Comparison of ENCODE assay signal across 25 mouse cellular contexts in genomic region chr7:106251844-106252517, GRCm38 (mm10). TPM values are rescaled to one million over a fixed set of nuclear protein-coding genes. Genes with fewer than 3 reads are reported as not detected.
DNase-seq lines count a peak whose midpoint lies in the region; ATAC-seq and TF ChIP-seq lines count a peak whose summit lies in the region.
"Had no signal": no experiment of that assay in that cellular context is flagged by ENCODE, and none has a peak within 500 bp of the region (broad histone marks: within the 10 kb centered on the region; RNA-seq: fewer than 3 reads in every experiment).

No protein-coding gene starts in this region.

- H3K4me1 ChIP-seq in forebrain, embryonic 11.5 days (replicated peaks; ENCODE audit: control insufficient read depth, insufficient read depth, low read length): no peaks in the 10 kb centered on the region
- no peaks in the 10 kb centered on the region for H3K4me1 ChIP-seq in forebrain, embryonic 16.5 days (replicated peaks; ENCODE audit: control insufficient read depth, insufficient read depth, low read length)
- H3K4me1 ChIP-seq in limb, embryonic 11.5 days (ENCODE audit: control insufficient read depth, insufficient read depth, low read length): no peaks in the 10 kb centered on the region
- no peaks in the 10 kb centered on the region for H3K4me1 ChIP-seq in limb, embryonic 10.5 days
- no peaks in the 10 kb centered on the region for H3K4me1 ChIP-seq in midbrain, postnatal 0 days (ENCODE audit: insufficient read depth, low read length)
- H3K4me1 ChIP-seq in midbrain, embryonic 15.5 days: no peaks in the 10 kb centered on the region
- H3K4me1 ChIP-seq: limb, embryonic 15.5 days; neural tube, embryonic 13.5 days had no signal

- H3K9ac ChIP-seq in forebrain, embryonic 11.5 days (ENCODE audit: low read length): no peak overlapping the region
- no peak overlapping the region for H3K9ac ChIP-seq in forebrain, embryonic 16.5 days (replicated peaks; ENCODE audit: low read depth, low read length)
- H3K9ac ChIP-seq in limb, embryonic 11.5 days (ENCODE audit: low read length): no peak overlapping the region
- no peak overlapping the region for H3K9ac ChIP-seq in midbrain, postnatal 0 days (replicated peaks; ENCODE audit: low read length, poor library complexity, severe bottlenecking)
- no peak overlapping the region for H3K9ac ChIP-seq in midbrain, embryonic 15.5 days
- H3K9ac ChIP-seq: limb, embryonic 15.5 days; neural tube, embryonic 13.5 days had no signal

- 87% methylated on average over 2 of the region's 2 CpGs for WGBS in forebrain, embryonic 11.5 days
- WGBS in forebrain, embryonic 16.5 days: 81% methylated on average over 2 of the region's 2 CpGs
- 90% methylated on average over 2 of the region's 2 CpGs for WGBS in limb, embryonic 11.5 days
- WGBS in limb, embryonic 10.5 days: 87% methylated on average over 2 of the region's 2 CpGs
- WGBS in midbrain, postnatal 0 days: 84% methylated on average over 2 of the region's 2 CpGs
- WGBS in midbrain, embryonic 15.5 days: 79% methylated on average over 2 of the region's 2 CpGs

- peak; percentile 56; the same call in 1 of the 2 replicates for ATAC-seq in forebrain, embryonic 11.5 days (replicated peaks; ENCODE audit: low FRiP score)
- no peak for ATAC-seq in forebrain, embryonic 16.5 days
- peak; percentile 55 for ATAC-seq in limb, embryonic 11.5 days (ENCODE audit: insufficient number of reproducible peaks, low FRiP score, low TSS enrichment, low read depth)
- ATAC-seq in midbrain, postnatal 0 days (ENCODE audit: low FRiP score): 0 out of 2 replicates have a peak, but pooled peaks have one; percentile 47
- ATAC-seq in midbrain, embryonic 15.5 days (replicated peaks): no peak
- peak; percentile 66 for ATAC-seq in megakaryocyte, adult 5-6 weeks (ENCODE audit: poor library complexity, severe bottlenecking)
- ATAC-seq: forebrain, embryonic 14.5 days; intestine, postnatal 0 days had no signal

- DNase-seq in forebrain, embryonic 11.5 days (ENCODE audit: low spot score): no peak
- DNase-seq in limb, embryonic 11.5 days (ENCODE audit: low spot score): no peak
- no peak for DNase-seq in limb, embryonic 10.5 days (ENCODE audit: low spot score)
- DNase-seq in midbrain, postnatal 0 days (ENCODE audit: low spot score): no peak
- no peak for DNase-seq in embryo, embryonic 10.5 days (ENCODE audit: low spot score)
- DNase-seq: adrenal gland, postnatal 10 days; cerebellum, adult 18-20 months; cerebellum, postnatal 14 days; embryo, embryonic 11 days; gastrocnemius, postnatal 14 days; heart, adult 2 months; heart, postnatal 4 days; kidney, postnatal 4 days; lung, adult 18-20 months; lung, postnatal 10 days; right cerebral cortex, postnatal 4 days; thymus, adult 18-20 months; thymus, postnatal 4 days had no signal

- no peak overlapping the region for H3K4me2 ChIP-seq in forebrain, embryonic 11.5 days (ENCODE audit: low read depth, low read length, severe bottlenecking)
- H3K4me2 ChIP-seq in forebrain, embryonic 16.5 days (ENCODE audit: low read length): no peak overlapping the region
- no peak overlapping the region for H3K4me2 ChIP-seq in limb, embryonic 11.5 days (ENCODE audit: low read depth, severe bottlenecking)
- no peak overlapping the region for H3K4me2 ChIP-seq in midbrain, postnatal 0 days (ENCODE audit: low read depth, low read length, poor library complexity, severe bottlenecking)
- no peak overlapping the region for H3K4me2 ChIP-seq in midbrain, embryonic 15.5 days
- H3K4me2 ChIP-seq: limb, embryonic 15.5 days; neural tube, embryonic 13.5 days had no signal

- no peak for TF ChIP-seq CTCF in midbrain, postnatal 0 days (IDR thresholded peaks at IDR 0.05)

- H3K27ac ChIP-seq in forebrain, embryonic 11.5 days (ENCODE audit: low read depth, low read length): no peak overlapping the region
- no peak overlapping the region for H3K27ac ChIP-seq in forebrain, embryonic 16.5 days (ENCODE audit: low read length)
- no peak overlapping the region for H3K27ac ChIP-seq in limb, embryonic 11.5 days (replicated peaks; ENCODE audit: low read depth, low read length)
- H3K27ac ChIP-seq in limb, embryonic 10.5 days: no peak overlapping the region
- H3K27ac ChIP-seq in midbrain, postnatal 0 days (ENCODE audit: low read depth, low read length): no peak overlapping the region
- no peak overlapping the region for H3K27ac ChIP-seq in midbrain, embryonic 15.5 days
- H3K27ac ChIP-seq: heart, adult 2 months; limb, embryonic 15.5 days; neural tube, embryonic 13.5 days had no signal

- H3K27me3 ChIP-seq in forebrain, embryonic 11.5 days (ENCODE audit: control insufficient read depth, insufficient read depth, low read length): no peaks in the 10 kb centered on the region
- H3K27me3 ChIP-seq in forebrain, embryonic 16.5 days (replicated peaks; ENCODE audit: control insufficient read depth, insufficient read depth, low read length): no peaks in the 10 kb centered on the region
- no peaks in the 10 kb centered on the region for H3K27me3 ChIP-seq in limb, embryonic 11.5 days (ENCODE audit: control insufficient read depth, insufficient read depth, low read length)
- H3K27me3 ChIP-seq in limb, embryonic 10.5 days (ENCODE audit: low read depth, poor library complexity, severe bottlenecking): no peaks in the 10 kb centered on the region
- H3K27me3 ChIP-seq in midbrain, postnatal 0 days (ENCODE audit: insufficient read depth, low read length): no peaks in the 10 kb centered on the region
- no peaks in the 10 kb centered on the region for H3K27me3 ChIP-seq in midbrain, embryonic 15.5 days (replicated peaks)
- H3K27me3 ChIP-seq: limb, embryonic 15.5 days; neural tube, embryonic 13.5 days had no signal

- no peaks in the 10 kb centered on the region for H3K36me3 ChIP-seq in forebrain, embryonic 11.5 days (ENCODE audit: control insufficient read depth, insufficient read depth, low read length)
- no peaks in the 10 kb centered on the region for H3K36me3 ChIP-seq in forebrain, embryonic 16.5 days (ENCODE audit: control insufficient read depth, insufficient read depth)
- H3K36me3 ChIP-seq in limb, embryonic 11.5 days (ENCODE audit: control insufficient read depth, insufficient read depth, low read length): no peaks in the 10 kb centered on the region
- H3K36me3 ChIP-seq in limb, embryonic 10.5 days: no peaks in the 10 kb centered on the region
- H3K36me3 ChIP-seq in midbrain, postnatal 0 days (ENCODE audit: insufficient read depth, low read length): no peaks in the 10 kb centered on the region
- no peaks in the 10 kb centered on the region for H3K36me3 ChIP-seq in midbrain, embryonic 15.5 days (replicated peaks)
- H3K36me3 ChIP-seq: limb, embryonic 15.5 days; neural tube, embryonic 13.5 days had no signal

- no peak overlapping the region for H3K4me3 ChIP-seq in forebrain, embryonic 11.5 days (ENCODE audit: low read depth, low read length)
- no peak overlapping the region for H3K4me3 ChIP-seq in forebrain, embryonic 16.5 days (replicated peaks; ENCODE audit: low read length)
- H3K4me3 ChIP-seq in limb, embryonic 11.5 days (ENCODE audit: low read depth, low read length): no peak overlapping the region
- no peak overlapping the region for H3K4me3 ChIP-seq in limb, embryonic 10.5 days
- H3K4me3 ChIP-seq in midbrain, postnatal 0 days (ENCODE audit: low read depth, low read length): no peak overlapping the region
- H3K4me3 ChIP-seq in midbrain, embryonic 15.5 days: no peak overlapping the region
- H3K4me3 ChIP-seq: heart, adult 2 months; limb, embryonic 15.5 days; neural tube, embryonic 13.5 days had no signal

- no peaks in the 10 kb centered on the region; the same call in 1 of the 2 replicates for H3K9me3 ChIP-seq in forebrain, embryonic 11.5 days (ENCODE audit: control insufficient read depth, low read length)
- H3K9me3 ChIP-seq in forebrain, embryonic 16.5 days (ENCODE audit: control insufficient read depth, low read length): 0 out of 2 replicates have a peak, but pooled peaks cover 4% of the 10 kb centered on the region
- 0 out of 2 replicates have a peak, but pooled peaks cover 3% of the 10 kb centered on the region for H3K9me3 ChIP-seq in limb, embryonic 11.5 days (ENCODE audit: control insufficient read depth, low read length)
- H3K9me3 ChIP-seq in limb, embryonic 10.5 days (replicated peaks): no peaks in the 10 kb centered on the region
- H3K9me3 ChIP-seq in midbrain, postnatal 0 days (ENCODE audit: low read length): peaks cover 8% of the 10 kb centered on the region; the same call in 1 of the 2 replicates
- H3K9me3 ChIP-seq in midbrain, embryonic 15.5 days: peaks cover 5% of the 10 kb centered on the region; the same call in 1 of the 2 replicates
- H3K9me3 ChIP-seq: limb, embryonic 15.5 days; neural tube, embryonic 13.5 days had no signal

RNA-seq across cellular contexts. Expression of gene Gvin1, which starts 36.9 kb away (rescaled TPM):
- 0.04 and 0.23 TPM in 2 replicates for polyA plus RNA-seq in forebrain, embryonic 11.5 days (2014; fragmentation: Nextera tagmentation; extraction: Ambion mirVana)
- polyA plus RNA-seq in forebrain, embryonic 16.5 days (2015; fragmentation: Nextera tagmentation; extraction: Ambion mirVana): 0.09 TPM in 2 replicates
- 0.26 TPM in 1 of 2 replicates, not detected in the other for polyA plus RNA-seq in limb, embryonic 11.5 days (2014; fragmentation: Nextera tagmentation; extraction: Ambion mirVana)
- polyA plus RNA-seq in limb, embryonic 10.5 days (2016; fragmentation: Nextera tagmentation; extraction: Ambion mirVana): 0.04 and 0.13 TPM in 2 replicates
- total RNA-seq in midbrain, postnatal 0 days (2014; rRNA removed): 0.38 TPM in 1 of 2 replicates, not detected in the other
- polyA plus RNA-seq in midbrain, postnatal 0 days (2015; fragmentation: Nextera tagmentation; extraction: Ambion mirVana): 0.04 and 0.13 TPM in 2 replicates
- 0.11 TPM in 1 of 2 replicates, not detected in the other for polyA plus RNA-seq in midbrain, embryonic 15.5 days (2015; fragmentation: Nextera tagmentation; extraction: Ambion mirVana)
- total RNA-seq in megakaryocyte, adult 5-6 weeks (2015): 82.0 and 84.1 TPM in 2 replicates
- 179 and 182 TPM in 2 replicates for total RNA-seq in megakaryocyte, adult 5-6 weeks (2017)
- polyA plus RNA-seq: limb, embryonic 15.5 days had no signal

Comparison
In these comparisons a context has a peak if more than half of its experiments do, and no peak if none do; other contexts are left out.
1. ATAC-seq: peak in forebrain, embryonic 11.5 days (single experiment), limb, embryonic 11.5 days (single experiment), midbrain, postnatal 0 days (single experiment) and megakaryocyte, adult 5-6 weeks (single experiment); none in forebrain, embryonic 16.5 days (single experiment) and midbrain, embryonic 15.5 days (single experiment).